Mouse (Mus musculus) limb, embryonic 13.5 days (tissue): ENCODE data around the gene Pcbp2. TPM values are rescaled to one million over a fixed set of nuclear protein-coding genes. Genes with fewer than 3 reads are reported as not detected.

Source experiments
- ATAC-seq: fragments of 200-750 bp; cut with Nextera tagmentation; 2 replicates; pipeline ENCODE4 v1.8.0; 2017; ENCODE audit warnings: low read depth, moderate number of reproducible peaks, moderate TSS enrichment; ENCODE audit not compliant: low FRiP score
- H3K27ac ChIP-seq: fragments of 300-500 bp; sonication (generic); 2 replicates; pipeline ENCODE4 v1.5.1; 2015; ENCODE audit warnings: inconsistent platforms, mild to moderate bottlenecking, moderate library complexity
- H3K27me3 ChIP-seq: fragments of 300-500 bp; sonication (generic); 2 replicates; pipeline ENCODE4 v1.6.1; 2015; ENCODE audit warnings: mild to moderate bottlenecking, inconsistent platforms
- H3K36me3 ChIP-seq: fragments of 300-500 bp; sonication (generic); 2 replicates; pipeline ENCODE4 v1.6.1; 2015; ENCODE audit warnings: inconsistent platforms, mild to moderate bottlenecking, moderate library complexity
- H3K4me1 ChIP-seq: fragments of 300-500 bp; sonication (generic); 2 replicates; pipeline ENCODE4 v1.6.1; 2015; ENCODE audit warnings: inconsistent platforms
- H3K4me2 ChIP-seq: fragments of 300-500 bp; sonication (generic); replicated peaks from 2 replicates; pipeline ENCODE4 v1.6.1; 2015; ENCODE audit warnings: inconsistent platforms, mild to moderate bottlenecking, moderate library complexity
- H3K4me3 ChIP-seq: fragments of 300-500 bp; sonication (generic); 2 replicates; pipeline ENCODE4 v1.5.1; 2015; ENCODE audit warnings: moderate library complexity, mild to moderate bottlenecking, inconsistent platforms
- H3K9ac ChIP-seq: fragments of 300-500 bp; sonication (generic); 2 replicates; pipeline ENCODE4 v1.6.1; 2015; ENCODE audit warnings: mild to moderate bottlenecking, inconsistent platforms
- H3K9me3 ChIP-seq: fragments of 300-500 bp; sonication (generic); 2 replicates; pipeline ENCODE4 v1.6.1; 2016; ENCODE audit warnings: inconsistent platforms
- WGBS: fragments of 180-500 bp; shearing (Covaris S2); methylation state at CpG from one replicate; pipeline ENCODE4 v1.1.7; 2015; 5-methylcytosine and 5-hydroxymethylcytosine counted together
- polyA plus RNA-seq: library from polyadenylated mRNA; unstranded; fragments of >200 nt; fragmentation: Nextera tagmentation; extraction: Ambion mirVana; gene quantifications from 2 replicates; pipeline ENCODE4 v1.2.1, GENCODE M21; 2015

Pcbp2 gene
- 262 and 273 TPM in 2 replicates for polyA plus RNA-seq

- Histone ChIP-seq H3K27me3 (no peaks in the 10 kb centered on the region), H3K36me3 (peaks cover 18% of the 10 kb centered on the region), H3K4me1 (peaks cover 17% of the 10 kb centered on the region), H3K9me3 (no peaks in the 10 kb centered on the region), H3K9ac (peak within 1 kb of the TSS; percentile 96), H3K4me3 (peak within 1 kb of the TSS; percentile 82), H3K27ac (peak within 1 kb of the TSS; percentile 98), H3K4me2 (peak within 1 kb of the TSS; percentile 63)
- peak; percentile 99 for ATAC-seq
- under 1% methylated on average over 34 of the region's 40 CpGs for WGBS
Observed at GRCm38 (mm10) chr15:102470183-102470604, at the start of gene Pcbp2. Gene Pcbp2, plus strand, starts transcription at chr15:102470539.

DNA sequence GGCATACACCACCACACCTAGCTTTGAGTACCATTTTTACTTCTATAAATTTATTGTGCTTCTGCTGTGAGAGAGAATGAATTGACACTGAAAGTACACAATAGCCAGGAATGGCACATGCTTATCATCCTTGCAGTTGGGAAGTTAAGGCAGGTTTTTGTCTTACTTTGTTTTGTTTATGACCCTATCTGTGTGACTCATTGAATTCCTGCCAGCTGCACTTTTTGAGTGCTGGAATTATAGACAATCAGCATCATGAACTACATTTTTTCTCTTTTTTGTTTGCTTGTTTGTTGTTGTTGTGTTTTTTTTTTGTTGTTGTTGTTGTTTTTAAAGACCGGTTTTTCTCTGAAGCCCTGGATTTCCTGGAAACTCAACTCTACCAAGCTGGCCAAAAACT, 49.4 kb upstream of the Pcbp2 start:
- no peaks in the 10 kb centered on the region for H3K27me3 ChIP-seq
- no peak overlapping the region for H3K4me3 ChIP-seq
- no peak overlapping the region for H3K4me2 ChIP-seq
- peaks cover 48% of the 10 kb centered on the region for H3K36me3 ChIP-seq
- H3K9ac ChIP-seq, result no peak overlapping the region
- ATAC-seq, result no peak
- no peaks in the 10 kb centered on the region for H3K4me1 ChIP-seq
- no peaks in the 10 kb centered on the region for H3K9me3 ChIP-seq
- WGBS, result 63% methylated on average over 1 of the region's 1 CpGs
- H3K27ac ChIP-seq, result no peak overlapping the region

GRCm38 (mm10) chr15:102421437-102421836, 48.9 kb upstream of the Pcbp2 start:
- no peaks in the 10 kb centered on the region for H3K4me1 ChIP-seq
- no peak overlapping the region for H3K9ac ChIP-seq
- H3K27me3 ChIP-seq, result no peaks in the 10 kb centered on the region
- ATAC-seq, result no peak
- peaks cover 52% of the 10 kb centered on the region for H3K36me3 ChIP-seq
- H3K27ac ChIP-seq, result no peak overlapping the region
- H3K9me3 ChIP-seq, result no peaks in the 10 kb centered on the region
- no peak overlapping the region for H3K4me2 ChIP-seq
- 58% methylated on average over 3 of the region's 3 CpGs for WGBS
- no peak overlapping the region for H3K4me3 ChIP-seq

DNA sequence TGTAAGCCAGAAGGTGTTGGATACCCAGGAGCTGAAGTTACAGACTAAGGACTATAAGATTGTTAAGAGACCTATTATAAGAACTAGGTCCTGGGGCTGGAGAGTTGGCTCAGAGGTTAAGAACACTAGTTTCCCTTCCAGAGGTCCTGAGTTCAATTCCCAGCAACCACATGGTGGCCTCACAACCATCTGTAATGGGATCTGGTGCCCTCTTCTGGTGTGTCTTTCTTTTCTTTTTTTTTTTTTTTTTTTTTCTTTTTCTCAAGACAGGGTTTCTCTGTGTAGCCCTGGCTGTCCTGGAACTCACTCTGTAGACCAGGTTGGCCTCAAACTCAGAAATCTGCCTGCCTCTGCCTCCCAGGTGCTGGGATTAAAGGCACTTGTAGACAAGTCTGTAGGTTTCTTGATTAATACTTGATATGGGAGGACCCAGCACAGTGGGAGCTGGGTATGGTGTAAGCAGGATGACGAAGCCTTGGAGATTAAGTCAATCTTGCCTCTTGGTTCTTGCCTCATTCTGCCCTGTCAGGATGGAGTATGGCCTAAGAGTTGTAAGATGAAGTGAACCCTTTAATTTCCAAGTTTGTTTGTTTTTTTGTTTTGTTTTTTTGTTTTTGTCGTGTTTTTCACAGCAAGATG, 46.6 kb upstream of the Pcbp2 start:
- WGBS, result 96% methylated on average over 2 of the region's 2 CpGs
- no peak for ATAC-seq
- Histone ChIP-seq H3K4me2 (no peak overlapping the region), H3K27me3 (no peaks in the 10 kb centered on the region), H3K4me1 (no peaks in the 10 kb centered on the region), H3K4me3 (no peak overlapping the region), H3K36me3 (peaks cover 64% of the 10 kb centered on the region), H3K9me3 (no peaks in the 10 kb centered on the region), H3K9ac (no peak overlapping the region), H3K27ac (no peak overlapping the region)

DNA sequence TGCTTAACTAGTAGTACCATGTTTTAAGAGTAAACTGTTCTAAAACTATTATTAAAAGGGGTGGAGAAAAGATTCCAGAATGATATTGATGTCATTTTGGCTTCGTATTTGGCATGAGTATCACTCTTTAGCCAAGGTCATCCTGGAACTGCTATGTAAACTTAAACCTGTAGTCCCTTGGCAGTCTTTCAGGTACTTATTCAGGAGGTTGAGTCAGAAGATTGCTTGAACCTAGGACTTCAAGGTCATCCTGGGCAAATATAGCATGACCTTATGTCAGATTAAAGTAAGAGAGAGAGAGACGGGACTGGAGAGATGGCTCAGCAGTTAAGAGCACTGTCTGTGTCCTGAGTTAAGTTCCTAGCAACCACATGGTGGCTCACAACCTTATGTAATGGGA, 45.7 kb upstream of the Pcbp2 start:
- H3K27me3 ChIP-seq, result no peaks in the 10 kb centered on the region
- peaks cover 63% of the 10 kb centered on the region for H3K36me3 ChIP-seq
- ATAC-seq, result no peak
- no peak overlapping the region for H3K4me2 ChIP-seq
- H3K27ac ChIP-seq, result no peak overlapping the region
- H3K4me3 ChIP-seq, result no peak overlapping the region
- H3K4me1 ChIP-seq, result no peaks in the 10 kb centered on the region
- no peak overlapping the region for H3K9ac ChIP-seq
- no peaks in the 10 kb centered on the region for H3K9me3 ChIP-seq
- 93% methylated on average over 2 of the region's 2 CpGs for WGBS

- no peak for ATAC-seq
- H3K4me3 ChIP-seq, result no peak overlapping the region
- no peak overlapping the region for H3K9ac ChIP-seq
- no peaks in the 10 kb centered on the region for H3K27me3 ChIP-seq
- H3K27ac ChIP-seq, result no peak overlapping the region
- no peaks in the 10 kb centered on the region for H3K4me1 ChIP-seq
- no peaks in the 10 kb centered on the region for H3K9me3 ChIP-seq
- no peak overlapping the region for H3K4me2 ChIP-seq
- H3K36me3 ChIP-seq, result peaks cover 81% of the 10 kb centered on the region
- 83% methylated on average over 1 of the region's 1 CpGs for WGBS
Observed at GRCm38 (mm10) chr15:102426963-102427362, 43.4 kb upstream of the Pcbp2 start.

DNA sequence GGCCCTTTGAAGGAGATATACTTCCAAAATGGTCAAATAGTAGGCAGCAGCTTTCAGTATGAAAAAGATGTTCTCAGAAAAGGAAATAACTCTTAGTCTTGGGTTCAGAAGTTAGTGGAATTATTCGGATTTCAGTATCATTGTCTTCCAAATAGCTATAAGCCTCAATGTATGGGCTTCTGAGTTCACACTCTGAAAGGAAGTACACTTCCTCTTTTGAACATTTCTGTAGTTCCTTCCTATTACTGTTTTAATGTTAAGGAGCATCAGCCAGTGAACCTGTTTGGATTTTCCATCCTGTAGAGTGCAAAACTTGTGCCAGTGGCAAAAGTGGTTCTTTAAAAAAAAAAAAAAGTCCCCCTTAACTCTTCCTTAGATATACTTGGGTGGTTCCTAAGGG, 38.3 kb upstream of the Pcbp2 start:
- Histone ChIP-seq H3K27ac (no peak overlapping the region), H3K4me3 (no peak overlapping the region), H3K9ac (no peak overlapping the region), H3K9me3 (no peaks in the 10 kb centered on the region), H3K27me3 (no peaks in the 10 kb centered on the region), H3K4me1 (no peaks in the 10 kb centered on the region), H3K36me3 (peaks cover 84% of the 10 kb centered on the region), H3K4me2 (no peak overlapping the region)
- ATAC-seq, result no peak
- 87% methylated on average over 1 of the region's 1 CpGs for WGBS

DNA sequence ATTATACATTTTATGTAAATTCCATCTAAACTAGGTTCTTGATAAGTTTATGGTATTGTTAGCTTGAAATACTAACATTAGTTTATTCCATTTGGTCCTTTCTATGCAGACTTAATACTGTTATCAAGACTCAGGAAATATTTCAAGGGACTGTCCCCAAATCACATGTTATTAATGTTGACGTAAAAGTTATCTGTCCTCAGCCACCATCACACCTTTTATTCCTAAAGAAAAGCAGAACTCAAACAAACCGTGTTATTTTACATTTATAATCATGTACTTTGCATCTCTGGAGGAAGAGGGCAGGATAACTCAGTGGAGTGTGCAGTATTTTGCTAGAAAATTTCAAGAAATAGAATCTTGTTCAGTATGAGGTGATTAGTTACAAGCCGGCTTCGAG, 37.2 kb upstream of the Pcbp2 start:
- Histone ChIP-seq H3K4me2 (no peak overlapping the region), H3K36me3 (peaks cover 81% of the 10 kb centered on the region), H3K9me3 (no peaks in the 10 kb centered on the region), H3K27ac (no peak overlapping the region), H3K4me1 (no peaks in the 10 kb centered on the region), H3K27me3 (no peaks in the 10 kb centered on the region), H3K4me3 (no peak overlapping the region), H3K9ac (no peak overlapping the region)
- 91% methylated on average over 4 of the region's 4 CpGs for WGBS
- no peak for ATAC-seq

GRCm38 (mm10) chr15:102442490-102442889, 27.8 kb upstream of the Pcbp2 start:
- Histone ChIP-seq H3K36me3 (peaks cover 6% of the 10 kb centered on the region; the same call in 1 of the 2 replicates), H3K27me3 (no peaks in the 10 kb centered on the region), H3K4me1 (no peaks in the 10 kb centered on the region), H3K9me3 (no peaks in the 10 kb centered on the region), H3K27ac (no peak overlapping the region), H3K9ac (no peak overlapping the region), H3K4me3 (no peak overlapping the region), H3K4me2 (no peak overlapping the region)
- ATAC-seq, result no peak
- WGBS, result 48% methylated on average over 2 of the region's 2 CpGs

DNA sequence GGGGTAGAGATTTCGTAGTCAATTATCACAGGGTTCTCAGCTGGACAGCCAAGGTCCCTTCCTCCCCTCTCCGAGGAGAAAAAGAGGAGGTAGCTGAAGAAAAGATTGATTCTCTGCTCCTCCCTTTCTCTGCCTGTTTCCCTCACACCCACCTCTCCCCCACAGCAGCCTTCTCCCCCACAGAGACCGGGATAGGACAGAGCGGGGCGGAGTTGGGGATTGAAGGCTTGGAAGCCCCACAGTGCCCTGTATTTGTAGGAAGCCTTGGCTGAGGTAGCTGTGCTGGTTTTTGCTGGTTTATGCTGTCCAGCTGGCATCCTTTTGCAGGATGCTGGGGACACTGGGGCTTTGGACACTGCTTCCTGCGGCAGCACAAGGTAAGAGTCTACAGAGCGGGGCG, 25.2 kb upstream of the Pcbp2 start, which contains the start of gene Amhr2:
Gene Amhr2 (plus strand): TSS at position 222 of the 400 bp plus-strand sequence.
- no peaks in the 10 kb centered on the region for H3K27me3 ChIP-seq
- H3K9me3 ChIP-seq, result no peaks in the 10 kb centered on the region
- no peak within 1 kb of the TSS for H3K4me2 ChIP-seq
- no peak within 1 kb of the TSS for H3K9ac ChIP-seq
- WGBS, result 66% methylated on average over 8 of the region's 8 CpGs
- no peak within 1 kb of the TSS for H3K4me3 ChIP-seq
- no peaks in the 10 kb centered on the region for H3K4me1 ChIP-seq
- H3K36me3 ChIP-seq, result no peaks in the 10 kb centered on the region
- no peak within 1 kb of the TSS for H3K27ac ChIP-seq
- no peak for ATAC-seq

DNA sequence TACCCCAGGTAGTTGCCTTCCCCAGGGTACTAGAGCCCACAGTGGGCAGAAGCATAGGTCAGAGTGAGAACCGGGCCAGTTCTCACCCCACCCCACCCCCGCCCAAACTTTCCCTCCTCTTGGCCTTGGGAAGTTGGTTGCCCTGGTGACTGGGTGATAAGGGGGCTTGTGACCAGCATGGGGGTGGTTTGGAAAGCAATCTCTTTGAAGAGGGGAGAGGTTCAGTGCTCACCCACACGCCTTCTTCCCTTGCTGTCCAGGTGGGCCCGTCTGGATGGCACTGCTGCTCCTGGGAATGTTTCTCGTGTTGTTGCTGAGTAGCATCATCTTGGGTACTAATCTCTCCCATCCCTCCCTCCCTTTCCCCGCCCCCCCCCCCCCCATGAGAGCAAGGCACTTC, 23.9 kb upstream of the Pcbp2 start:
- H3K27me3 ChIP-seq, result no peaks in the 10 kb centered on the region
- H3K4me3 ChIP-seq, result no peak overlapping the region
- no peak overlapping the region for H3K9ac ChIP-seq
- no peaks in the 10 kb centered on the region for H3K4me1 ChIP-seq
- H3K36me3 ChIP-seq, result no peaks in the 10 kb centered on the region
- H3K9me3 ChIP-seq, result no peaks in the 10 kb centered on the region
- H3K4me2 ChIP-seq, result no peak overlapping the region
- WGBS, result 43% methylated on average over 5 of the region's 6 CpGs
- no peak for ATAC-seq
- H3K27ac ChIP-seq, result no peak overlapping the region

DNA sequence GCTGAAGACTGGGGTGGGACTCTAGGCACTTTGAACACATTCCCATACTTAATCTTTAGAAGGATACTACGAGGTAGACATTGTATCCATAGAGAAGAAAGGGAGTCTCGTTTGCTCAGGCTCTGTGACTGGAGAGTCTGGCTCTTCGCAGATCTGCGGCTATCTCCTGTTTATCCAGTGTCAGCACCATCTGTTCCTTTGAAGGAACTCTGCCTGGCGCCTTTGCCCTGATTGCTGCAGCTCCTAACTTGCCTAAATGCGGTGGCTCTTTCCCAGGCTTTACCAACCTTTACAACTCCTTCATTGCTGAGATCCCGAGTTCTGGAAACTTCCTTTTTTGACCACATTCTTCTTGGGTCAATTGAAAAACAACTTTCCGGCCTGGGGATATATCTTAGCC, 21.0 kb upstream of the Pcbp2 start:
- no peaks in the 10 kb centered on the region for H3K27me3 ChIP-seq
- H3K4me3 ChIP-seq, result no peak overlapping the region
- H3K36me3 ChIP-seq, result no peaks in the 10 kb centered on the region
- WGBS, result 50% methylated on average over 8 of the region's 8 CpGs
- ATAC-seq, result no peak
- no peak overlapping the region for H3K4me2 ChIP-seq
- no peak overlapping the region for H3K9ac ChIP-seq
- no peak overlapping the region for H3K27ac ChIP-seq
- no peaks in the 10 kb centered on the region for H3K9me3 ChIP-seq
- H3K4me1 ChIP-seq, result no peaks in the 10 kb centered on the region

- Histone ChIP-seq H3K4me3 (no peak overlapping the region), H3K9me3 (no peaks in the 10 kb centered on the region), H3K27ac (no peak overlapping the region), H3K4me1 (no peaks in the 10 kb centered on the region), H3K27me3 (no peaks in the 10 kb centered on the region), H3K4me2 (no peak overlapping the region), H3K9ac (no peak overlapping the region), H3K36me3 (no peaks in the 10 kb centered on the region)
- no peak for ATAC-seq
- 45% methylated on average over 7 of the region's 7 CpGs for WGBS
Observed at GRCm38 (mm10) chr15:102450928-102451327, 19.4 kb upstream of the Pcbp2 start.
